9 mouse cellular contexts compared by ENCODE assay signal in the genomic region with DNA sequence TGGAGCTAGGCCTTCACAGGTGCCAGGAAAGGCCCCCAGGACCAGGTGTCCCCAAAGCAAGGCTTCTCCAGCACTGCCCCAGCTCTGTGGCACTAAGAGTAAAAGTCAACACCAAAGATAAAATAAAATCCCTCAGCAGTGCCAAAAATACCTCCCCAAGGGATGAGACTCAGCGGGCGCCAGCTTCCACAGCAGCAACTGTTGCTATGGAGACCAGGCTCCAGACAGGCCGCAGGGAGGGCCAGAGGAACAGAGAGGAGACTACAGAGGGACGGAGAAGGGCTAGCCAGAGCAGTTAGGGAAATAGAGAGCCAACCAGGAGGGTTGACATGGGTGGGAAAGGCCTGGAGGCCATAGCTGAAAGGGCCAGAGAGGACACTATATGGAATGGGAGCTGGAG. TPM values are rescaled to one million over a fixed set of nuclear protein-coding genes. Genes with fewer than 3 reads are reported as not detected.
A peak's percentile ranks its signal among the peaks of the same experiment; 100 is the strongest.
DNase-seq lines count a peak whose midpoint lies in the region; ATAC-seq and TF ChIP-seq lines count a peak whose summit lies in the region.
"Had no signal": no experiment of that assay in that cellular context is flagged by ENCODE, and none has a peak within 500 bp of the region (broad histone marks: within the 10 kb centered on the region; RNA-seq: fewer than 3 reads in every experiment).

No protein-coding gene starts in this region.

- H3K27ac ChIP-seq in gastrocnemius, adult 2 months, result peak overlapping the region; percentile 84
- H3K27ac ChIP-seq in hindbrain, embryonic 13.5 days, result peak overlapping the region; percentile 77
- peak overlapping the region; percentile 54 for H3K27ac ChIP-seq in neural tube, embryonic 13.5 days (replicated peaks)
- H3K27ac ChIP-seq: liver, embryonic 14.5 days had no signal

- H3K9ac ChIP-seq in hindbrain, embryonic 13.5 days, result 0 out of 2 replicates have a peak overlapping the region, but pooled peaks have one; percentile 43
- peak overlapping the region; percentile 22 for H3K9ac ChIP-seq in neural tube, embryonic 13.5 days
- H3K9ac ChIP-seq: liver, embryonic 14.5 days had no signal

- TF ChIP-seq CTCF in gastrocnemius, adult 2 months (IDR thresholded peaks at IDR 0.05), result no peak

- no peaks in the 10 kb centered on the region for H3K27me3 ChIP-seq in hindbrain, embryonic 13.5 days
- H3K27me3 ChIP-seq in neural tube, embryonic 13.5 days, result no peaks in the 10 kb centered on the region

- H3K36me3 ChIP-seq in hindbrain, embryonic 13.5 days, result no peaks in the 10 kb centered on the region
- H3K36me3 ChIP-seq in neural tube, embryonic 13.5 days, result no peaks in the 10 kb centered on the region

- H3K4me2 ChIP-seq in hindbrain, embryonic 13.5 days, result peak overlapping the region; percentile 16; the same call in 1 of the 2 replicates
- peak overlapping the region; percentile 16; the same call in 1 of the 2 replicates for H3K4me2 ChIP-seq in neural tube, embryonic 13.5 days

- H3K4me3 ChIP-seq in gastrocnemius, adult 2 months, result peak overlapping the region; percentile 38
- no peak overlapping the region for H3K4me3 ChIP-seq in hindbrain, embryonic 13.5 days
- H3K4me3 ChIP-seq in neural tube, embryonic 13.5 days, result no peak overlapping the region

- intact Hi-C loops in gastrocnemius, adult 2 months (cut with DNase I), result loop anchor here (2.0 to 5.0 kb wide), 2 partner anchors 15 to 43 kb away; no protein-coding TSS in a partner anchor

- no peaks in the 10 kb centered on the region for H3K9me3 ChIP-seq in hindbrain, embryonic 13.5 days
- no peaks in the 10 kb centered on the region for H3K9me3 ChIP-seq in neural tube, embryonic 13.5 days

- H3K4me1 ChIP-seq in hindbrain, embryonic 13.5 days (replicated peaks), result peaks cover 77% of the 10 kb centered on the region
- H3K4me1 ChIP-seq in neural tube, embryonic 13.5 days (replicated peaks), result peaks cover 85% of the 10 kb centered on the region

- DNase-seq in 3T3-L1 (ENCODE audit: low read depth, low spot score), result peak; percentile 2
- DNase-seq in NIH3T3 (ENCODE audit: low read depth), result peak; percentile 10
- DNase-seq in gastrocnemius, adult 2 months, result peak; percentile 86
- no peak for DNase-seq in urinary bladder, adult 2 months (ENCODE audit: low spot score)
- no peak for DNase-seq in lung, postnatal 25 days (ENCODE audit: low spot score)

- ATAC-seq in hindbrain, embryonic 13.5 days (ENCODE audit: low FRiP score), result peak; percentile 61
- ATAC-seq in neural tube, embryonic 13.5 days (ENCODE audit: low read depth), result 0 out of 2 replicates have a peak, but pooled peaks have one; percentile 26
- ATAC-seq in megakaryocyte-erythroid progenitor cell, adult 5-6 weeks (replicated peaks; ENCODE audit: low FRiP score, low TSS enrichment, poor library complexity, severe bottlenecking), result no peak

- 2% methylated on average over 4 of the region's 4 CpGs for WGBS in hindbrain, embryonic 13.5 days
- WGBS in neural tube, embryonic 13.5 days, result 5% methylated on average over 4 of the region's 4 CpGs

RNA-seq across cellular contexts. Expression of gene Wnk2, which starts 18.0 kb away (rescaled TPM):
- total RNA-seq in gastrocnemius, adult 2 months (2021), result 10 to 100 TPM; 58.9 to 99.2 TPM
- 20.3 and 20.7 TPM in 2 replicates for polyA plus RNA-seq in hindbrain, embryonic 13.5 days (2015; fragmentation: Nextera tagmentation; extraction: Ambion mirVana)
- polyA plus RNA-seq in neural tube, embryonic 13.5 days (2015; fragmentation: Nextera tagmentation; extraction: Ambion mirVana), result 17.2 and 17.9 TPM in 2 replicates
- 0.24 TPM in 1 of 2 replicates, not detected in the other for total RNA-seq in megakaryocyte-erythroid progenitor cell, adult 5-6 weeks (2014; fragmentation: Nextera tagmentation)
- total RNA-seq in megakaryocyte-erythroid progenitor cell, adult 5-6 weeks (2017), result not detected in 2 replicates
- 14.9 and 28.9 TPM in 2 replicates for polyA plus RNA-seq in urinary bladder, adult 2 months (2012; rRNA removed)

RNA-seq across cellular contexts. Expression of gene Ninj1, which starts 57.4 kb away (rescaled TPM):
- 10 to 100 TPM; 17.2 to 18.7 TPM for total RNA-seq in gastrocnemius, adult 2 months (2021)
- 19.3 and 19.9 TPM in 2 replicates for polyA plus RNA-seq in hindbrain, embryonic 13.5 days (2015; fragmentation: Nextera tagmentation; extraction: Ambion mirVana)
- polyA plus RNA-seq in neural tube, embryonic 13.5 days (2015; fragmentation: Nextera tagmentation; extraction: Ambion mirVana), result 21.8 and 24.6 TPM in 2 replicates
- total RNA-seq in megakaryocyte-erythroid progenitor cell, adult 5-6 weeks (2014; fragmentation: Nextera tagmentation), result 34.5 and 36.1 TPM in 2 replicates
- 18.7 and 18.9 TPM in 2 replicates for total RNA-seq in megakaryocyte-erythroid progenitor cell, adult 5-6 weeks (2017)
- polyA plus RNA-seq in urinary bladder, adult 2 months (2012; rRNA removed), result 115 and 126 TPM in 2 replicates

Comparison
In these comparisons a context has a peak if more than half of its experiments do, and no peak if none do; other contexts are left out.
1. DNase-seq: peak in 3T3-L1 (single experiment), NIH3T3 (single experiment) and gastrocnemius, adult 2 months (single experiment); none in urinary bladder, adult 2 months (single experiment) and lung, postnatal 25 days (single experiment).
2. Peak in every context shown above with its lines, with median percentiles within 50 percentile points of each other: H3K27ac ChIP-seq.